Mouse (Mus musculus) hindbrain, embryonic 15.5 days (tissue): ENCODE measurements around the gene Sgk1. TPM values are rescaled to one million over a fixed set of nuclear protein-coding genes. Genes with fewer than 3 reads are reported as not detected.

ENCODE experiments used
- ATAC-seq: fragments of 200-750 bp; cut with Nextera tagmentation; 2 replicates; pipeline ENCODE4 v1.8.0; 2017; ENCODE audit warnings: low read depth, moderate number of reproducible peaks, moderate TSS enrichment; ENCODE audit not compliant: low FRiP score
- H3K27ac ChIP-seq: fragments of 300-500 bp; sonication (generic); replicated peaks from 2 replicates; pipeline ENCODE4 v1.5.1; 2015; ENCODE audit warnings: mild to moderate bottlenecking, inconsistent platforms
- H3K27me3 ChIP-seq: fragments of 300-500 bp; sonication (generic); 2 replicates; pipeline ENCODE4 v1.6.1; 2015; ENCODE audit warnings: control low read depth, inconsistent platforms
- H3K36me3 ChIP-seq: fragments of 300-500 bp; sonication (generic); 2 replicates; pipeline ENCODE4 v1.6.1; 2015; ENCODE audit warnings: control low read depth, inconsistent platforms
- H3K4me1 ChIP-seq: fragments of 300-500 bp; sonication (generic); replicated peaks from 2 replicates; pipeline ENCODE4 v1.6.1; 2015; ENCODE audit warnings: control low read depth, inconsistent platforms
- H3K4me2 ChIP-seq: fragments of 300-500 bp; sonication (generic); 2 replicates; pipeline ENCODE4 v1.6.1; 2015; ENCODE audit warnings: moderate library complexity, mild to moderate bottlenecking, inconsistent platforms
- H3K4me3 ChIP-seq: fragments of 300-500 bp; sonication (generic); 2 replicates; pipeline ENCODE4 v1.5.1; 2015; ENCODE audit warnings: mild to moderate bottlenecking, inconsistent platforms
- H3K9ac ChIP-seq: fragments of 300-500 bp; sonication (generic); 2 replicates; pipeline ENCODE4 v1.6.1; 2015; ENCODE audit warnings: inconsistent platforms
- H3K9me3 ChIP-seq: fragments of 300-500 bp; sonication (generic); 2 replicates; pipeline ENCODE4 v1.6.1; 2016; ENCODE audit warnings: control low read depth, inconsistent platforms
- WGBS: fragments of 180-500 bp; shearing (Covaris S2); methylation state at CpG from one replicate; pipeline ENCODE4 v1.1.7; 2015; 5-methylcytosine and 5-hydroxymethylcytosine counted together
- polyA plus RNA-seq: library from polyadenylated mRNA; unstranded; fragments of >200 nt; fragmentation: Nextera tagmentation; extraction: Ambion mirVana; gene quantifications from 2 replicates; pipeline ENCODE4 v1.2.1, GENCODE M21; 2015

Sgk1 gene
- polyA plus RNA-seq, 1 experiment from 2014 or later, result 41.5 TPM

DNA sequence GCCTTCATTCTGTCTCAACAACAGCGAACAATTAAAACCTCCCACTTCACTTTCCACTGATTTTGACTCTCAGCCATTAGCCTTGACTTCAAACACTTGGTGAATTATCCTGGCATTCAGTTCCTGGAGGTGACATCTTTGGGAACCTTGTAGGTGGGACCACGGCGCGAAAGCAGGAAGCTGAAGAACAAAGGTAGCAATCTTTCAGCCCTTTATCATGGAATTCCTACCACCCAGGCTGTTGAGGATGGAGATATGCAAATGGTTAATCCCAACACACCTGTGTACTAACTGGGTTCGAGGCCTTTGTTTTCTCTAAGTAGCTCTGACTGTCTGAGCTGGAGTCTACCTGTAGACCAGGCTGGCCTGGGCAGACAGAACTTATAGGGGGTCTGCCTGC lies 106.5 kb downstream of the Sgk1 start:
- no peak overlapping the region for H3K27ac ChIP-seq
- H3K36me3 ChIP-seq, result no peaks in the 10 kb centered on the region
- H3K9ac ChIP-seq, result no peak overlapping the region
- no peak for ATAC-seq
- 81% methylated on average over 5 of the region's 5 CpGs for WGBS
- no peaks in the 10 kb centered on the region for H3K9me3 ChIP-seq
- H3K4me1 ChIP-seq, result peaks cover 24% of the 10 kb centered on the region
- peaks cover 10% of the 10 kb centered on the region for H3K27me3 ChIP-seq
- H3K4me2 ChIP-seq, result no peak overlapping the region
- H3K4me3 ChIP-seq, result no peak overlapping the region

DNA sequence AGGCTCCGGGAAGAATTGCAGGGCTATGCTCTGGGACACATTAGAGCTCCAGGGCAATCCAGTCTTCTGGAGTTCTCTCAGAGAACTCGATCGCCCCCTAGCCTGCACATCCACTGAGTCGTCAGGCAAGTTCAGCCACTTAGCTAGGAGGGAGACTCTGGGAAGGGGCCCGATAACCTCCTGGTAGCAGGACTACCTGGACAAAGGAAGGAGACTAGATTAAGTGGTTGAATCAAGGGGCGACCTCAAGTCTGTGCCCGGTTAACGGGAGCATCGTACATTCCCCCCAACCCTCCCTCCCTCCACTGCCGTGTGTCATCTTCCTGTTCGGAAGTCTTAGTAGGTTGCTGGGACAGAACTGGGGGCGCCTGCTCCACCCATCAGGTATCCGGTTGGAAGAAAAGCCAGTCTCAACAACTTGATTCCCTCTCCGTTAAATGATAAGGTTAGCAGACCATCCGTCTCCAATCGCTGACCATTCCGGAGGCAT lies 109.4 kb downstream of the Sgk1 start:
- H3K36me3 ChIP-seq, result no peaks in the 10 kb centered on the region; the same call in 1 of the 2 replicates
- WGBS, result 13% methylated on average over 17 of the region's 17 CpGs
- peaks cover 31% of the 10 kb centered on the region for H3K4me1 ChIP-seq
- H3K4me2 ChIP-seq, result peak overlapping the region; percentile 43
- peaks cover 10% of the 10 kb centered on the region for H3K27me3 ChIP-seq
- H3K9me3 ChIP-seq, result no peaks in the 10 kb centered on the region
- H3K27ac ChIP-seq, result no peak overlapping the region
- H3K4me3 ChIP-seq, result peak overlapping the region; percentile 15; the same call in 1 of the 2 replicates
- no peak overlapping the region for H3K9ac ChIP-seq
- no peak for ATAC-seq

DNA sequence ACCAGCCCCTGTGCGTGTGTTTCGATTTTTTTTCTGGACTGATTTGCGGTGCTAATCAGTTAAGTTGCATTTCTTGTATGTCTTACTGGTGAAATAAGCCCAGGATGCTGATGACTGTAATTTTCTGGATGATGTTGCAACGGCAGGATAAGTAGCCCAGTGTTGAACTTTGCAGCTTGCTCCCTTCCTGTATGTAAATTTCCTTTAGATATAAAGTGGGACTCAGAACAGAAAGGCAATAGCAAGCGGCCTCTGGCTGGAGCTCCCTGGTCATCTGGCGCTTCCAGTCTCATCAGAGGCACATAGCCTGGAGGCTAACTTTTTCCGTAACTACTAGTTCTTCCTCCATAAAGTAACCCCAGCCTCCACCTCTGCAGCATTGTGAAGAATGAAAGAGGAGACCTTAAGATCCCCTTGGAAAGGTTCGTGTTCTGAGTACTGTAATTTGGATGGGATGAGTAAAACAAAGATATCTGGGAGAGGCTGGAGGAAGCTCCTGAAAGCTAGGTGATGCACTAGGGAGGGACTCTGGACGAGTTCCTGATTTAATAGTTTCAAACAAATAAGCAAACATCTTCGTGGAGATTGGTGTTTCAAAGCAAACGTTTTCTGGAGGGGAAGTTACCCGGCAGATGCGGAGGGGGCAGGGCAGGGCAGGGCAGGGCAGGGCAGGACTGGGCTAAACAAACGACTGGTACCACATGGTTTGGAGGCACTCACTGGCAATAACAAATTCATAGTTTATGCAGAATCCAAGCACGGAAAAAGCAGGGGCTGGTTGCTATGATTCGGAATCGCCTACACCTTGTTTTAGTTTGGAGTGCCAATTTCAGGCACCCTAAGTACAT lies 110.2 kb downstream of the Sgk1 start:
- peaks cover 10% of the 10 kb centered on the region for H3K27me3 ChIP-seq
- no peaks in the 10 kb centered on the region for H3K9me3 ChIP-seq
- H3K4me1 ChIP-seq, result peaks cover 31% of the 10 kb centered on the region
- H3K4me3 ChIP-seq, result 0 out of 2 replicates have a peak overlapping the region, but pooled peaks have one; percentile 55
- no peak overlapping the region for H3K27ac ChIP-seq
- WGBS, result 21% methylated on average over 17 of the region's 17 CpGs
- H3K4me2 ChIP-seq, result peak overlapping the region; percentile 91
- H3K36me3 ChIP-seq, result peaks cover 8% of the 10 kb centered on the region; the same call in 1 of the 2 replicates
- no peak overlapping the region for H3K9ac ChIP-seq
- ATAC-seq, result no peak

DNA sequence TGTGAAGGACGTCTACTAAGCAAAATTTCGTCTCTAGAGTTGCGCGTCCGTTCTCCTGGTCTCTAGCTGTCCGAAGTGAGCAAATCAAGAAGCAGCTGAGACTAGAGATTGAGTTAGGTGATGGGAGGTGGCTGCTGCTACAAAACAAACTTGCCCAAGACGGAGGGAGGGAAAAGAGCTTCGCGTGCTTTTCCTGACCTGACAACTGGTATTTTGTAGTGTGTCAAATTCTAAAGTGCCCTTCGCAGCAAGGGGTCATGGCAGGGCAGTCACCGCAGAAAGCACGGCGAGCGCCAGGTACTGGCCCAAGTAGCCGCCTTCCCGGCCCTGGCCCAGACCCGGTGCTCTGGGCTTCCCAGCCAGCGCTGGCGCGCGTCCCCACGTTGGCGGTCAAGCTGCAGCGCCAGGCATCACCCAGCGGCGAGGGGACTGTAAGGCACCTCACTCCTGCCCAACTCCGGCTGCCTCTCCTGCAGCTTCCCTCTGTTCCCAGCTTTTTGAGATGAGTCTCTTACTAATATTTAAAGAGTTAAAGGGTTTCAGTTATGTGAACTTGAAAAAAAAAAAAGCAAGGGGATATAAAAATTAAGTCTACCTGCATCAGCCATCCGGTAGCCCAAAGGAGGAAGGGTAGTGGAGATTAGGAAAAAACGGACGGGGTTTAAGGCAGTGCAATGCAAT lies 111.0 kb downstream of the Sgk1 start:
- Histone ChIP-seq H3K4me3 (peak overlapping the region; percentile 55), H3K27ac (no peak overlapping the region; the same call in 1 of the 2 replicates), H3K4me2 (peak overlapping the region; percentile 91), H3K36me3 (peaks cover 15% of the 10 kb centered on the region; the same call in 1 of the 2 replicates), H3K27me3 (peaks cover 10% of the 10 kb centered on the region), H3K9ac (no peak overlapping the region), H3K4me1 (peaks cover 31% of the 10 kb centered on the region), H3K9me3 (no peaks in the 10 kb centered on the region)
- 4% methylated on average over 30 of the region's 30 CpGs for WGBS
- 0 out of 2 replicates have a peak, but pooled peaks have one; percentile 40 for ATAC-seq

GRCm38 (mm10) chr10:21993515-21994373 lies 111.8 kb downstream of the Sgk1 start:
- Histone ChIP-seq H3K9ac (peak overlapping the region; percentile 54), H3K4me2 (peak overlapping the region; percentile 91), H3K36me3 (peaks cover 21% of the 10 kb centered on the region; the same call in 1 of the 2 replicates), H3K4me3 (peak overlapping the region; percentile 55), H3K27me3 (peaks cover 10% of the 10 kb centered on the region), H3K27ac (peak overlapping the region; percentile 77), H3K4me1 (peaks cover 31% of the 10 kb centered on the region), H3K9me3 (no peaks in the 10 kb centered on the region)
- under 1% methylated on average over 59 of the region's 60 CpGs for WGBS
- peak; percentile 73; the same call in 1 of the 2 replicates for ATAC-seq

DNA sequence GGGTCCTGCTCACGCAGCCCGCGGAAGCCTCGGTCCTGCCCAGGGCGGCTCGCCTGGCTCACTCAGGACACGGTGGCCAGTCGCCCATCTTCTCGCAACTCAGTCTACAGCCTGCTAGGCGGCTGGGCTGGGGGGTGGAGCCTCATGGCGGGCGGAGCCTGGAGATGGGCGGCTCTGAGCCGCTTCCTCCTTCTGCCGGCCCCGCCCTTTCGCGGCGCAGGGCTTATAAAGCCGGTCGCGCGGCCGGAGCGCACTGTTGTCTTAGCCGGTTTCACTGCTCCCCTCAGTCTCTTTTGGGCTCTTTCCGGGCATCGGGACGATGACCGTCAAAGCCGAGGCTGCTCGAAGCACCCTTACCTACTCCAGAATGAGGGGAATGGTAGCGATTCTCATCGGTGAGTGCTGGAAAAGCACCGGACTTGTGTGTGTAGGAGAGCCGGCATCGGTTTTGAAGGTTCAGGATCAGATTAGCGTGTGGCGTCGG lies 112.5 kb downstream of the Sgk1 start:
- peak overlapping the region; percentile 91 for H3K4me2 ChIP-seq
- peaks cover 10% of the 10 kb centered on the region for H3K27me3 ChIP-seq
- H3K9ac ChIP-seq, result peak overlapping the region; percentile 54
- H3K27ac ChIP-seq, result peak overlapping the region; percentile 77
- peak overlapping the region; percentile 55 for H3K4me3 ChIP-seq
- peaks cover 31% of the 10 kb centered on the region for H3K4me1 ChIP-seq
- peak; percentile 95 for ATAC-seq
- peaks cover 25% of the 10 kb centered on the region; the same call in 1 of the 2 replicates for H3K36me3 ChIP-seq
- under 1% methylated on average over 40 of the region's 40 CpGs for WGBS
- no peaks in the 10 kb centered on the region for H3K9me3 ChIP-seq

DNA sequence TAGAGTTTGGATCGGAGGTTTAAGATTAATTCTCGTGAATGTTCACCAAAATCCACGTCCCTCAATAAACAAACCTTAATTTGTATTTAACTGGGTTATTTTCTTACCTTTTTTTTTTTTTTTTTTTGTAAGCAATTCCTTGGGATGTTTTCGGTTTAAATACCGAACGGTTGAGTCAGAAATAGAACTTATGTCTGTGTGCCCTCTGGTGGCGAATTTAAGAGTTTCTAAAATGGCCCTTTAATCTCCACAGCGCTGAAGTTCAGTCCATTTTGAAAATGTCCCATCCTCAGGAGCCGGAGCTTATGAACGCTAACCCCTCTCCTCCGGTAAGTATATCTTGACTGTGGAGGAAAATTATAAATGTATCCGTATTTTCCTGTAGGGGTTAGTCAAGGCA lies 113.2 kb downstream of the Sgk1 start:
- peak overlapping the region; percentile 91 for H3K4me2 ChIP-seq
- H3K4me3 ChIP-seq, result peak overlapping the region; percentile 55
- peaks cover 10% of the 10 kb centered on the region for H3K27me3 ChIP-seq
- H3K36me3 ChIP-seq, result peaks cover 25% of the 10 kb centered on the region; the same call in 1 of the 2 replicates
- peaks cover 31% of the 10 kb centered on the region for H3K4me1 ChIP-seq
- H3K9me3 ChIP-seq, result no peaks in the 10 kb centered on the region
- 14% methylated on average over 12 of the region's 12 CpGs for WGBS
- H3K9ac ChIP-seq, result no peak overlapping the region
- no peak for ATAC-seq
- H3K27ac ChIP-seq, result no peak overlapping the region

GRCm38 (mm10) chr10:21995661-21996308 lies 113.8 kb downstream of the Sgk1 start:
- ATAC-seq, result no peak

DNA sequence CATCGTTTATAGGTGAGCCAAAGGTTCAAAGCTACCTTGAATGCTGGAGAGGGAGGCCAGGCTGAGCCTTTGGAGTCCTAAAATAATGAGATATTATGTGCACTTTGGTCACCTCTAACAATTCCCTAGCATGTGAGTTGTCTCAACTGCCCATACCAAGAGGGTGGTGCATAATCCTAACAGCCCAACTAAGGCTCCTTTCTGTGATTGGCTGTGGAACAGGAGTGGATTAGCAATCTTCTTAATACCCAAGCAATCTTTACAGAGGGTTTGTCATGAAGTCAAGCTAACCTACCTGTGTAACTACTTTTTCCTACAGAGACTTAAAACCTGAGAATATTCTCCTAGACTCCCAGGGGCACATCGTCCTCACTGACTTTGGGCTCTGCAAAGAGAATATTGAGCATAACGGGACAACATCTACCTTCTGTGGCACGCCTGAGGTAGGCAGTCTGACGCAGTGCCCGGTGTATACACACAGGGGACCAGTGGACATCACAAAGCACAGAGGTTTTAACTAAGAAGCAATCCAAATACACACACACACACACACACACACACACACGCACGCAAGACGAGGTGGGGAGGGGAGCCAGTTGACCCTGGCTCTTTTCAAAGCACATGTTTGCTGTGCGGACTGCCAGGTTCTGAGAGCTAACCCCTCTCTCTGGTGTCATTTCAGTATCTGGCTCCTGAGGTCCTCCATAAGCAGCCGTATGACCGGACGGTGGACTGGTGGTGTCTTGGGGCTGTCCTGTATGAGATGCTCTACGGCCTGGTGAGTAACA lies 114.9 kb downstream of the Sgk1 start:
- peak overlapping the region; percentile 91 for H3K4me2 ChIP-seq

More at GRCm38 (mm10) chr10:21995661-21996308, 113.8 kb downstream of the Sgk1 start:
- peaks cover 25% of the 10 kb centered on the region; the same call in 1 of the 2 replicates for H3K36me3 ChIP-seq
- H3K9ac ChIP-seq, result no peak overlapping the region
- H3K27ac ChIP-seq, result no peak overlapping the region
- no peaks in the 10 kb centered on the region for H3K9me3 ChIP-seq
- H3K4me2 ChIP-seq, result peak overlapping the region; percentile 91
- WGBS, result 66% methylated on average over 11 of the region's 11 CpGs
- peaks cover 10% of the 10 kb centered on the region for H3K27me3 ChIP-seq
- H3K4me3 ChIP-seq, result peak overlapping the region; percentile 23
- H3K4me1 ChIP-seq, result peaks cover 31% of the 10 kb centered on the region

GRCm38 (mm10) chr10:21997550-21998204 lies 115.7 kb downstream of the Sgk1 start:
- 0 out of 2 replicates have a peak overlapping the region, but pooled peaks have one; percentile 1 for H3K4me2 ChIP-seq
- H3K27ac ChIP-seq, result no peak overlapping the region
- peaks cover 16% of the 10 kb centered on the region for H3K4me1 ChIP-seq
- no peaks in the 10 kb centered on the region for H3K27me3 ChIP-seq
- no peak for ATAC-seq
- H3K36me3 ChIP-seq, result peaks cover 25% of the 10 kb centered on the region; the same call in 1 of the 2 replicates
- WGBS, result 88% methylated on average over 12 of the region's 12 CpGs
- no peak overlapping the region for H3K4me3 ChIP-seq
- no peak overlapping the region for H3K9ac ChIP-seq
- no peaks in the 10 kb centered on the region for H3K9me3 ChIP-seq

More for the DNA sequence above, 114.9 kb downstream of the Sgk1 start:
- ATAC-seq, result no peak
- Histone ChIP-seq H3K9ac (no peak overlapping the region), H3K4me1 (peaks cover 23% of the 10 kb centered on the region), H3K36me3 (peaks cover 25% of the 10 kb centered on the region; the same call in 1 of the 2 replicates), H3K4me3 (no peak overlapping the region), H3K9me3 (no peaks in the 10 kb centered on the region), H3K27ac (no peak overlapping the region), H3K27me3 (peaks cover 7% of the 10 kb centered on the region; the same call in 1 of the 2 replicates)
- 92% methylated on average over 14 of the region's 14 CpGs for whole genome bisulfite sequencing
